Mouse (Mus musculus): ENCODE results near the gene Misp. TPM values are rescaled to one million over a fixed set of nuclear protein-coding genes. Genes with fewer than 3 reads are reported as not detected.

Gene Misp
- polyA plus RNA-seq, 1 experiment from 2014 or later, result 204 TPM

GRCm38 (mm10) chr10:79860079-79860911 is 39.5 kb downstream of the Misp start:
- Histone ChIP-seq H3K27ac (ENCODE audit: low read length) (no peak overlapping the region), H3K9ac (ENCODE audit: low read depth, low read length) (peak overlapping the region; percentile 2; the same call in 1 of the 2 replicates), H3K4me3 (ENCODE audit: low read length) (no peak overlapping the region), H3K4me2 (ENCODE audit: low read depth, low read length) (no peak overlapping the region), H3K36me3 (ENCODE audit: control insufficient read depth, insufficient read depth, low read length) (peaks cover 48% of the 10 kb centered on the region), H3K27me3 (replicated peaks; ENCODE audit: control insufficient read depth, insufficient read depth, low read length) (no peaks in the 10 kb centered on the region), H3K9me3 (ENCODE audit: control insufficient read depth, low read length) (no peaks in the 10 kb centered on the region), H3K4me1 (ENCODE audit: control insufficient read depth, insufficient read depth, low read length) (peaks cover 47% of the 10 kb centered on the region)
- ATAC-seq, result no peak
- WGBS, result 89% methylated on average over 26 of the region's 26 CpGs

GRCm38 (mm10) chr10:79861230-79862048 is 40.6 kb downstream of the Misp start:
- Histone ChIP-seq H3K27me3 (replicated peaks; ENCODE audit: control insufficient read depth, insufficient read depth, low read length) (no peaks in the 10 kb centered on the region), H3K9ac (ENCODE audit: low read depth, low read length) (peak overlapping the region; percentile 2), H3K27ac (ENCODE audit: low read length) (peak overlapping the region; percentile 2; the same call in 1 of the 2 replicates), H3K4me1 (ENCODE audit: control insufficient read depth, insufficient read depth, low read length) (peaks cover 46% of the 10 kb centered on the region), H3K36me3 (ENCODE audit: control insufficient read depth, insufficient read depth, low read length) (peaks cover 47% of the 10 kb centered on the region), H3K4me3 (ENCODE audit: low read length) (no peak overlapping the region), H3K9me3 (ENCODE audit: control insufficient read depth, low read length) (no peaks in the 10 kb centered on the region), H3K4me2 (ENCODE audit: low read depth, low read length) (no peak overlapping the region)
- no peak for ATAC-seq
- WGBS, result 64% methylated on average over 25 of the region's 25 CpGs

GRCm38 (mm10) chr10:79862049-79862788 is 41.4 kb downstream of the Misp start:
- Histone ChIP-seq H3K4me3 (ENCODE audit: low read length) (no peak overlapping the region), H3K9ac (ENCODE audit: low read depth, low read length) (no peak overlapping the region), H3K4me2 (ENCODE audit: low read depth, low read length) (no peak overlapping the region), H3K36me3 (ENCODE audit: control insufficient read depth, insufficient read depth, low read length) (peaks cover 43% of the 10 kb centered on the region), H3K27me3 (replicated peaks; ENCODE audit: control insufficient read depth, insufficient read depth, low read length) (no peaks in the 10 kb centered on the region), H3K9me3 (ENCODE audit: control insufficient read depth, low read length) (no peaks in the 10 kb centered on the region), H3K27ac (ENCODE audit: low read length) (no peak overlapping the region), H3K4me1 (ENCODE audit: control insufficient read depth, insufficient read depth, low read length) (peaks cover 38% of the 10 kb centered on the region)
- 85% methylated on average over 23 of the region's 23 CpGs for WGBS
- ATAC-seq, result no peak

- WGBS, result 65% methylated on average over 10 of the region's 10 CpGs
- ATAC-seq, result no peak
- Histone ChIP-seq H3K4me3 (ENCODE audit: low read length) (no peak overlapping the region), H3K9me3 (ENCODE audit: control insufficient read depth, low read length) (no peaks in the 10 kb centered on the region), H3K4me2 (ENCODE audit: low read depth, low read length) (no peak overlapping the region), H3K36me3 (ENCODE audit: control insufficient read depth, insufficient read depth, low read length) (peaks cover 41% of the 10 kb centered on the region), H3K9ac (ENCODE audit: low read depth, low read length) (no peak overlapping the region), H3K4me1 (ENCODE audit: control insufficient read depth, insufficient read depth, low read length) (peaks cover 31% of the 10 kb centered on the region), H3K27me3 (replicated peaks; ENCODE audit: control insufficient read depth, insufficient read depth, low read length) (no peaks in the 10 kb centered on the region), H3K27ac (ENCODE audit: low read length) (no peak overlapping the region)
Observed at GRCm38 (mm10) chr10:79862925-79863324, 42.1 kb downstream of the Misp start.

GRCm38 (mm10) chr10:79864351-79865188 is 43.8 kb downstream of the Misp start:
- H3K27ac ChIP-seq (ENCODE audit: low read length), result no peak overlapping the region
- WGBS, result 57% methylated on average over 9 of the region's 10 CpGs
- no peak overlapping the region for H3K4me3 ChIP-seq (ENCODE audit: low read length)
- ATAC-seq, result peak; percentile 27
- peaks cover 35% of the 10 kb centered on the region for H3K36me3 ChIP-seq (ENCODE audit: control insufficient read depth, insufficient read depth, low read length)
- H3K4me1 ChIP-seq (ENCODE audit: control insufficient read depth, insufficient read depth, low read length), result peaks cover 15% of the 10 kb centered on the region
- no peak overlapping the region for H3K4me2 ChIP-seq (ENCODE audit: low read depth, low read length)
- H3K9me3 ChIP-seq (ENCODE audit: control insufficient read depth, low read length), result no peaks in the 10 kb centered on the region
- no peak overlapping the region for H3K9ac ChIP-seq (ENCODE audit: low read depth, low read length)
- H3K27me3 ChIP-seq (replicated peaks; ENCODE audit: control insufficient read depth, insufficient read depth, low read length), result no peaks in the 10 kb centered on the region

GRCm38 (mm10) chr10:79865189-79865601 is 44.4 kb downstream of the Misp start:
- H3K4me3 ChIP-seq (ENCODE audit: low read length), result no peak overlapping the region
- no peaks in the 10 kb centered on the region for H3K27me3 ChIP-seq (replicated peaks; ENCODE audit: control insufficient read depth, insufficient read depth, low read length)
- peaks cover 28% of the 10 kb centered on the region for H3K36me3 ChIP-seq (ENCODE audit: control insufficient read depth, insufficient read depth, low read length)
- H3K27ac ChIP-seq (ENCODE audit: low read length), result no peak overlapping the region
- H3K9me3 ChIP-seq (ENCODE audit: control insufficient read depth, low read length), result no peaks in the 10 kb centered on the region
- no peak overlapping the region for H3K9ac ChIP-seq (ENCODE audit: low read depth, low read length)
- H3K4me2 ChIP-seq (ENCODE audit: low read depth, low read length), result no peak overlapping the region
- peak; percentile 14; the same call in 1 of the 2 replicates for ATAC-seq
- H3K4me1 ChIP-seq (ENCODE audit: control insufficient read depth, insufficient read depth, low read length), result peaks cover 9% of the 10 kb centered on the region
- 60% methylated on average over 12 of the region's 12 CpGs for WGBS

GRCm38 (mm10) chr10:79865801-79866295 is 45.1 kb downstream of the Misp start:
- peak; percentile 14; the same call in 1 of the 2 replicates for ATAC-seq
- Histone ChIP-seq H3K36me3 (ENCODE audit: control insufficient read depth, insufficient read depth, low read length) (peaks cover 22% of the 10 kb centered on the region), H3K9ac (ENCODE audit: low read depth, low read length) (no peak overlapping the region), H3K4me2 (ENCODE audit: low read depth, low read length) (no peak overlapping the region), H3K9me3 (ENCODE audit: control insufficient read depth, low read length) (no peaks in the 10 kb centered on the region), H3K4me1 (ENCODE audit: control insufficient read depth, insufficient read depth, low read length) (peaks cover 3% of the 10 kb centered on the region), H3K27me3 (replicated peaks; ENCODE audit: control insufficient read depth, insufficient read depth, low read length) (no peaks in the 10 kb centered on the region), H3K4me3 (ENCODE audit: low read length) (no peak overlapping the region), H3K27ac (ENCODE audit: low read length) (no peak overlapping the region)
- WGBS, result 64% methylated on average over 19 of the region's 19 CpGs

- 81% methylated on average over 11 of the region's 11 CpGs for WGBS
- ATAC-seq, result no peak
- no peak overlapping the region for H3K27ac ChIP-seq (ENCODE audit: low read length)
- no peaks in the 10 kb centered on the region for H3K4me1 ChIP-seq (ENCODE audit: control insufficient read depth, insufficient read depth, low read length)
- no peaks in the 10 kb centered on the region for H3K27me3 ChIP-seq (replicated peaks; ENCODE audit: control insufficient read depth, insufficient read depth, low read length)
- no peaks in the 10 kb centered on the region for H3K9me3 ChIP-seq (ENCODE audit: control insufficient read depth, low read length)
- no peak overlapping the region for H3K4me2 ChIP-seq (ENCODE audit: low read depth, low read length)
- H3K9ac ChIP-seq (ENCODE audit: low read depth, low read length), result no peak overlapping the region
- no peak overlapping the region for H3K4me3 ChIP-seq (ENCODE audit: low read length)
- peaks cover 15% of the 10 kb centered on the region for H3K36me3 ChIP-seq (ENCODE audit: control insufficient read depth, insufficient read depth, low read length)
Observed at GRCm38 (mm10) chr10:79866601-79867000, 45.8 kb downstream of the Misp start.

Data from intestine, embryonic 16.5 days (tissue).